Mouse (Mus musculus) adrenal gland, postnatal 25 days (tissue): Measurements from ENCODE around the gene C5ar1. TPM values are rescaled to one million over a fixed set of nuclear protein-coding genes. Genes with fewer than 3 reads are reported as not detected.
A peak's percentile ranks its signal among the peaks of the same experiment; 100 is the strongest.
"Not testable (repeated sequence)": the region's sequence is repeated elsewhere in the genome, so short reads cannot be mapped to it uniquely, and the experiment has no call there.

Source experiments
- DNase-seq: peaks from one replicate; pipeline ENCODE4 v3.0.0; 2021; ENCODE audit warnings: mixed read lengths
- total RNA-seq: library from RNA; stranded (reverse); gene quantifications from 2 replicates; pipeline ENCODE4 v1.2.3, GENCODE M21; 2021

The C5ar1 gene
- total RNA-seq, 1 experiment from 2014 or later = 3.2 TPM

DNA sequence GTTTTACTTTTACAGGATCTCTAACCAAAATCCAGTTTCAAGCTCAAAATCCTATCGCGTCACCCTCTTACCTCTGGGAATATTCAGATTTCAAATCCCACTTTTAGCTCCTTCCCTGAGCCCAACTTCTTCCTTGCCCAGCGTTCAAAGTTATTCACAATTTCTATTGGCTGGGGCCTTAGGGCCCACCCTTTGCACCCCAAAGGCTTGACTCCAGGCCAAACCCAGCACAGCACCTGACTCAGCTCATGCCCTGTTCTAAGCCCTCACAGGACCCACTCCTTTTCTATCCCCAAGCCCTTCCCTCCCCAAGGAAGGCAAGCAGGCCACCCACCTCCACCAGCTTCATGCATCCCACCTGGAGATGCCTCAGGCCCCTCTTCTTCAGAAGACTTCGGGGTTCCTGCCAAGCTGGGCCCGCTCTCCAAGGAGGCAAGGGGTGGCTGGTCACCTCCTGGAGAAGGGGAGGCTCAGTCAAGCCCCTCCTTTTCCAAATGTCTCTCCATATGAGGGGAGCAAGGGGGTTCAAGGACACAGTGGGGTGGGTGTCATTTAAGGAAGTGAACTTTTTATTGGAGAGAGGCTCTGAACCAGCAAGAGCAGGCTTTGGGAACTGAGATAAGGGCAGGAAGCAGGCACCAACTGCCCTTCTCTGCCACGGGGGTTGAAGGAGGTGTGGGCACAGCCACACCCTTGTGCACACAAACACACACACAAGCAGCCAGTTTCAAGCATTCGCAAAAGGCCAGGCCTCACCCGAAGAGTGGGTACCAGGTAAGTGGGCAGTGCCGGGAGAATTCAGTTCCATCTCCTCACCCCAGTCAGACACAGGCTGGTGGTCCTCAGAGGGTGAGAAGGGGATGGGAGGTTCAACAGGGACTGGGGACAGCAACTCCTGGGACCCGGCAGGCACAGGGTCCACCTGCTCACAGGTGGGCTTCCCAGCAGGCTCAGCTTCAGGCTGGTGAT is 15.9 kb upstream of the C5ar1 start:
- DNase-seq = no peak

DNA sequence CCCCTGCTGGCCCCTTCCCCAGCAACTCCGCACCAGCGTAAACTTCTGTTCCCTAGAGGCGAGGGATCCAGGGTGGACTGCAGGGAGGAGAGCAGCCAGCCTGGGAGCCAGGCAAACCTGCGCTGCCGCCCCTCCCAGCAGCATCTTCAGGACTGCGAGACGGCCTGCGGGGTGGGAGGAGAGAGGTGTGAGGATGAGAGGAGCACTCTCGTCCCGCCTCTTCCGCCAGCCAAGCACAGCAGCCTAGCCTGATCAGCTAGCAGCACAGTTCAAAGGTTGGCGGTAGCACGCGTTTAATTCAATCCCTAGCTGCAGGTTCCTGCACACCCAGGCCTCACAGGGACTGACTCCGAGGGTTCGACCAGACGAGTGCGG is 14.4 kb upstream of the C5ar1 start:
- peak; percentile 64 for DNase-seq

DNA sequence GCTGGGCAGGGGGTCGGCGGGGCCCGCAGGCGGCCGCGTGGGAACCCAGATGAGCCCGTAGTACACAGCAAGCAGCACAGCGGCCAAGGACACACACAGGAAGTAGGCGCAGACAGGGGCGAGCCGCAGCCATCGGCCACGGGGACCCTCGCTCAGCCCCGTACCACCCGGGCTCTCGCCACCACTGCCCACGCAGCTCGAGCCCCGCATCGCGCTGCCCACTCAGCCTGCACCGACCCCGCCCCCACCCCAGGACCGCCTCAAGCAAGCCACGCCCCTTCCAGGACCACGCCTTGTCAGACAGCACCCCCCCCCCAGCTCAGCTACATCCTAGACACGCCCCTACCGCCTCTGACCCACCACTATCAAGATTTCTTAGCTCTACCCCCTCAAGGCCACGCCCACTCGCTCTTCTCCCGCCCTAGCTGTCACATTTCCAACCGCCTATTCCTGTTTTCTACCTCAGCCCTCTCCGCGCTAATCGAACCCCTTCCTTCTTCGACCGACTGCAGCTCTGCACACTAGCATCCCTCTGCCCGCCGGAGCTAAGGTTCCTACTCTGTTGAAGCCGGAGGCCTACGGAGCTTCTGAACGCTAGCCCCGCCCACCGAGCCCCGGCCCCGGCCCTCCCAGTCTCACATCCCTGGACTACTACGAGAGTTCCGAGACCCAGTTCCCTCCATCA is 13.9 kb upstream of the C5ar1 start, which contains the start of gene Inafm1:
Gene Inafm1, minus strand, starts transcription at position 537 of the 685 bp plus-strand sequence.
- DNase-seq = peak; percentile 87

DNA sequence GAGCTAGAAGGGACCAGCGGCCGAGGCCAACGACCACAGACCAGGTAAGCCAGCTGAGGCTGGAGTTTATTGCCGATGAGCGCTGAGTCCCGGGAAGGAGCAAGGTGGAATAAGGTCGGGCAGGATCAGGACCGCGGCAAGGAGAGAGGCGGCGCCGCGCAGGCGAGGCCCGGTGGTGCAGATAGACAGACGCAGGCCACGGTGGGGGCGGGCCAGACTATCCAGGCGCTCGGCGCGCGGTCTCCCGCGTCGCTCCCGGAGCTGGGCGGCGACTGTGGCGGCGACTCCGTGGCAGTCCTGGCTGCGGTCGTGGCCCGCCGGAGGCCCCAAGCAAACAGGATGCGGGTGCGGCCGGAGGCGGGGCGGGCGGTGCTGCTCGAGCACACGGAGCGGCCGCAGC is 13.3 kb upstream of the C5ar1 start:
- DNase-seq = peak; percentile 80

DNA sequence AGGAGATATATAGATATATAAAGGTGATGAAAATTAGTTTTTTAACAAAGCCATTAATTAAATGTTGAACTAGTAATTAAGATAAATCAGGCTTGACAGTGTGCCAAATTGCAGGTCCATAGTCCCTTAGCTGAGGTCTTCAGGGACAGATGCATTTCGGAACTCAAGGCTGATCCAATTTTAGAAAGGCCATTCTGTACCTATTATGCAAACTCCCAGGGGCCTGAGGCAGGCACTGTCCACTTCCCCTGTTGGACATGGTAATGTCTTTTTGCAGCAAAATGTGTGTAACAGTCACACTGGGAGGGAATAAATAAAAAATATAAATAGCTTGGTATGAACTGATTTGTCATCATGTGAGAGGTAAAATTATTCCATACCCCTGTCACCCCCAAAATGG is 11.8 kb upstream of the C5ar1 start:
- no peak for DNase-seq

DNA sequence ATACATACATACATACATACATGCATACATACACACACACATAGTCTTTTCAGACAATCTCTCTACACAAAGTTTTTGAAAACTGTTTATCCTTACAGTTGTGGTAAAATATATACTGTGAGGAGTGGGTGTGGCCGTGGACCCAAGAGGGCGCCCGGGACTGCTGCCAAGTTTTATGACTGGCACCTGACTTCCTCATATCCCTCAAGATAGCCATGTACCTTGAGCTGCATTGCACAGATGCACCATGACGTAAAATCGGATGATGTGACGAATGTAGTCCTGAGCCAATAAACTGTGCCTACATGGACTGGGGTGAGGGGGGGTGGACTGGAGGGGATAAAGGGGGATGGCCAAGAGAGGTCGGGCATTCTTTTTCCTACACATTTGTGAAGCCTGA is 7.3 kb upstream of the C5ar1 start:
- not testable (repeated sequence) for DNase-seq

DNA sequence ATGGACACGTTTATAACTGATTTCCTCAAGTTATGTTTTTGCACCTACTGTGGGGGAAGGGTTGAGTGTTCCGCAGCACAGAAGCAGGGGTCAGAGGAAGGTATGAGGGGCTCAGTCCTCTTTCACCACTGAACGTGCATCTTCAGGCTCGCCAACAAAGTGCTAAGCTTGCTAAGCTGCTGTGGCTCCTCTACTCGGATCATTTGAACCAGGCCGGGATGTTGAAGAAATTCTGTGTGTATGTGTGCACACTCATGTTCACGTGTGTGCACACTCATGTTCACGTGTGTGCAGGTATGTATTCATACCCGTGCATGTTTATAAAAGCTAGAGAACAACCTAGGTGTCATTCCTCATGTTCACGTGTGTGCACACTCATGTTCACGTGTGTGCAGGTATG is 6.5 kb upstream of the C5ar1 start:
- no peak for DNase-seq

DNA sequence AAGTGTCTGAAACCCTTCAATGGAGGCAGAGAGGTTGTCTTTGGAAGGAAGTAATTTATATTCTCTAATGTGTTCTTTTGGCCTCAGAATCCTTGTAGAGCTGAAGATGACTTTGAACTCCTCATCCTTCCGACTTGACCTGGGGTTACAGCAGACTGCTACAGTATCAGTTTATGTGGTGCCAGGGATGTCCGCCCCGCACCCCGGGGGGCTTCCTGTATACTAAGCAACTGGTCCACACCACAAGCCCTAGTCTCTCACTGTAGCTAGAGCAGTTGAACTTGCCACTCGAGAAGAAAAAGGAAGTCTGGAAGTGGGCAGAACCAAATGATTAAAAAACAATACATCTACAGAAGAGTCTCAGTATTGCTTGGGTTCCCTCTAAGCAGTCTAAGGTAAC is 4.5 kb upstream of the C5ar1 start:
- no peak for DNase-seq

DNA sequence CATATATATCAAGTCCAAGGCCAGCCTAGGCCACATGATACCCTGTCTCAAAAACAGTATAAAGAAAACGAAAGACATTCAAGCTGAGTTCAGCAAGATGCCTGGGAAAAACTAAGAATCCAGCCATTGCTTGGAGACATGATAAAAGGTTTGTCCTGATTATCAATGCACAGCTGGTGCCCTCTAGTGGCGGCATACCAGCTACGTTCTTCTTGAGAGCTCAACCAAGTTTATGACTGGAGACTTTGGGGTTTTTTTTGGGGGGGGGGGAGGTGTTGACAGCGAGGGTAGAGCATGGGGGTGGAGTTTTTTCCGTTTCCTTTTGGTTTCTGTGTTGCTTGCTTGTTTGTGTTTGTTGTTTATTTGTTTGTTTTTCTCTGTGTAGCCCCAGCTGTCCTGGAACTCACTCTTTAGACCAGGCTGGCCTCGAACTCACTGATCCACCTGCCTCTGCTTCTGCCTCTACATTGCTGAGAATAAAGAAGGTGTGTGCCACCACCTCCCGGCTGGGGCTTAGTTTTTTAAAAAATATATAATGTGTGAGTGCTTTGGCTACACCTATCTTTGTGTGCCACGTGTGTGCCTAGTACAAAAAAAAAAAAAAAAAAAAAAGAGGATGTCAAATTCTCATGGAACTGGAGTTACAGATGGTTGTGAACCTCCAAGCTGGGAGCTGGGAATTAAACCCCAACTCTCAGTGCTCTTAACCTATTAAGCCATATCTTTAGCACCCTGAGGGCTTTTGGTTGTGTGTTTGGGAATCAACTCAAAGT is 3.9 kb upstream of the C5ar1 start:
- peak; percentile 83 for DNase-seq

DNA sequence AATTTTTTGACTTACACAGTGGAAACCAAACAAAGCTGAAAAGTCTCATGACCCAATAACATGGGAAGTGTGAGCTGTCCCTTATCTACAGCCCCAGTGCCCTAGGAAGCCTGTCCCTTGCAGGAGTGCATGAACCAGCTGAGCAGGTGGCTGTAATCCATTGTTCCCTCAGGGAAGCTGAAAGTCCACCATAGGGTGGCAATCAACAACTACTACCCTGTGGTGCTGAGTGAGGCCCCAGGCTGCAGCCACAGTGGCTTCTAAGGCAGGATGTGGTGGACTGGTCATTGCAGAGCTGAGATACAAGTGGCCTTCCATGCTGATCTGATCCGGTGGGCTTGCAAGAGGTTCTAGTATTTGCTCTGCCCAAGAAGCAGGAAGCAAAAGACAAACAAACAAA is 1.8 kb upstream of the C5ar1 start:
- DNase-seq = no peak

DNA sequence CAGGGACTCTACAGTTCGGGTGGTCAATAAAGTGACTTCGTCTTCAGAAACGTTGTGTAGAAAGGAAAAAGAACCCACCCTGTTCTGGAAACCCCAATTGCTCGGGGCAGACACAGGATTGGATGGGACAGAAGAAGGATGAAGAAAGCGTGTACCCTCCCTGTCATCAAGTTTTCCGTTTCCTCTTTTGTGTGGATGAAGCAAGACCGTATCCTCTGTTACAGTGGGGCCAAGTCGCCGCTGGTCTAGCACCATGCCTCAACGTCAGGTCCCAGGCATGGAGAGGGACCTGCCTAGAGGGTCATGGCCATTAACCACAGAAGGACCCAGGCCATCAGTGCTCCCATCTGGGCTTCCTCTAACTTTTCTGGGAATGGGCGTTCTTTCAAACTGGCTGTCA is 1.5 kb downstream of the C5ar1 start:
- no peak for DNase-seq

DNA sequence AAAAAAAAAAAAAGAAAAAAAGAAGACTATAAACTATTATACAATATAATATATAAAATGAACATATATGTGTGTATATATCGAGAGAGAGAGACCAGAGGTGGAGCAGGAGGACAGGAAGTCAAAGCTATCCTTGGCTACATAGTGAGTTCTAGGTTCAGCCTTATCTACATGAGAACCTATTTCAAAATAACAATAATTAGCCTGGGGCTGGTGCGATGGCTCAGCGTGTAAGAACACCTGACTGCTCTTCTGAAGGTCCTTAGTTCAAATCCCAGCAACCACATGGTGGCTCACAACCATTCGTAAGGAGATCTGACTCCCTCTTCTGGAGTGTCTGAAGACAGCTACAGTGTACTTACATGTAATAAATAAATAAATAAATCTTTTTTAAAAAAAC is 3.4 kb downstream of the C5ar1 start:
- not testable (repeated sequence) for DNase-seq

DNA sequence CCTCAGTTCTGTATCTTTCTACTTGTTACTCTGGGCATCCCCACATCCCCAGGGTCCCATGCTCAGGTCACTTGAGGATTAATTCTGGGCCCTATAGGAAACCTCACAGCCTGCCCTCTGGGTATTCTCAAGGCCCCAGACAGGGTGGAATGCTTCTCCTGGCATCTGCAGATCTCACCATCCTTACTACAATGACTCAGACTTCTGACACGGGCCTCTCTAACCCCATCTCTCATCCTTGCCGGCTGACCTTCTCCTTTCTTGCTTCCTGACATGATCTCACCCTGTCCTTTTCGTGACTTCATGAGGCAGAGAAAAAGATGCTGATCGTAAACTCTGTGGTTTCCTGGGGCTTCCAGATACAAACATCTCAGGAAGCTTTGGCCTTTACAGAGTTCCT is 5.1 kb downstream of the C5ar1 start:
- no peak for DNase-seq

DNA sequence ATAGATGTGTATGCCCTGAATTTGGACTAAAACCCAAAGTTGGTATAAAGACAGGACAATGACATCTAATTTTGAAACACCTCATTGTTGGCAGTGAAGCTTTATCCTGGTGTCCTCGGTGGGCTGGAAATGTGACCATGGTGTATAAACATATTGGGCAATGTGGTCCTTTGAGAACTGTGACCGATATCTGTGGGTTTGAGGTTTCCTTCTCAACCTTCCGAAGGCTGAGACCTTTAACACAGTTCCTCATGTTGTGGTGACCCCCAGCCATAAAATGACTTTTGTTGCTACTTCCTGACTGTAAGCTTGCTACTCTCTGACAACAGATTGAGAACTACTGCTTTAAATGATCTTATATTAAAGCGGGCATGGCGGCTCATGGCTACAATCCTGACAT is 8.7 kb downstream of the C5ar1 start:
- DNase-seq = no peak

DNA sequence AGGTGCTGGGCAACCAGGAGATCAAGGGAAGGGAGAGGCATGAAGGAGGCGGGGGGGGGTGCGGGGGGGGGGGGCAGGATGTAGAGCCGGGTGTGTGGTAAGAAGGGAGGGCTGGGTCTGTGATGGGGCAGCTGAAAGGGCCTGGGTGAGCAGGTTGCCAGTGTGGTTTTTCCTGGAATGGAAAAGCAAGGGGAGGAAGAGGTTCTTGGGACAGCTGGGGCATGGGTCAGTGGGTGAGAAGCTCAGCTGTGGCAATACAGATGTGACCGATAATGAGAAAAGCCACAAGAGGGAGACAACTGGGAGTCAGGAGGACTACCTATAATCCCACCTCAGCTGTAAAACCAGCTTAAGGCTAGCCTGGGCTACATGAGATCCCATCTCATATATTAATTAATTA is 13.4 kb downstream of the C5ar1 start:
- no peak for DNase-seq

DNA sequence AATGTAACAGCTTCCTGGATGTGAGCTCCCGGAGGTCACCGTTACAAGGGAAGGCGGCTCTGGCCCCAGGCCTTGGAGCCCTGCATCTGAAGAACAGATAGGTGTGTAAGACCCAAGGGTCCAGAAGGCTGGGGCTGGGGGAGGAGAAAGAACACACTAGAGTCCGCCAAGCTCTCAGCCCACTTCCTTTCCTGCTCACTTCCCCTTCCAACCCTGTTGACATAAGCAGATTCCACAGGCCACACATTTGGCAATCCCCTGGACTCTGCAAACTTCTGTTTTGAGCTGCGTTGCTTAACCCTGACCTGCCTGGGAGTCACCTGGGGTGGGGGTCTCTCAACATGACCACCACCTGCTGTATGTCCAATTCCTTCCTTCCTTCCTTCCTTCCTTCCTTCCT is 15.3 kb downstream of the C5ar1 start, which contains the start of gene C5ar2:
Gene C5ar2, minus strand, starts transcription at position 88 of the 400 bp plus-strand sequence.
- no peak for DNase-seq

DNA sequence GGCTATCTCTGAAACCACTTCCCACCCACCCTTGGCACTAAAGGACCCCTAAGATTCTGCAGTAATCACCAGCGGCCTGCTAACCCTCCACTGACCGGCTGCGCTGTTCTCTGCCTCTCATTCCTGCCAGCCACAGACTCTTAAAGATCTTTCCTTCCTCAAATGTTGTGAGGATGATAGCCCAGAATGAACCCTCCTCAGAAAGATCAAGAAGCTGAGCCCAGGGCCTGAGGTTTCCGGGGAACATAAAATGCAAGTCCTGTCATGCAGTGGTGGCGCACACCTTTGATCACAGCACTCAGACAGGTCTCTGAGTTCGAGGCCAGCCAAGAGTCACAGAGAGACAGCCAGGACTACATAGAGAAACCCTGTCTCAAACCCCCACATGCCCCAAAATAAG is 17.1 kb downstream of the C5ar1 start:
- DNase-seq = no peak

DNA sequence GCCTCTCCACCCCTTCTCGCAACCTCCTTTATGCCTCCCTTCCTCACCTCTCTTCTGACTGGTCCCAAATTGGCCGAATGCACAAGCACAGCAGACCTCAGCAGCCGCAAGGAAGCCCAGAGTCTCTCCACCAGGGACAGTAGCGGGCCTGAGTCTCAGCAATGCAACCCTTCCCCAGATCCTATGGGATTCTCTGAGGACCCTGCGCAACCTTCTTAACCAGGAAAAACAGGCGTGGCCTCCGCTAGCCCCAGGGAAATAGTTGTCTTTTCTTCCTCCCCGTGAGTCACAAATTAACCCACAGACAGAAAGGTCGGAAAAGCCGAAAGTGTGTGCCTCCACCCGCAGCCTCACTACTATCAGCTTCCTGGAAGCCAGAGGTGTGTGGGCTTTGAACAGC is 17.6 kb downstream of the C5ar1 start:
- DNase-seq = no peak

DNA sequence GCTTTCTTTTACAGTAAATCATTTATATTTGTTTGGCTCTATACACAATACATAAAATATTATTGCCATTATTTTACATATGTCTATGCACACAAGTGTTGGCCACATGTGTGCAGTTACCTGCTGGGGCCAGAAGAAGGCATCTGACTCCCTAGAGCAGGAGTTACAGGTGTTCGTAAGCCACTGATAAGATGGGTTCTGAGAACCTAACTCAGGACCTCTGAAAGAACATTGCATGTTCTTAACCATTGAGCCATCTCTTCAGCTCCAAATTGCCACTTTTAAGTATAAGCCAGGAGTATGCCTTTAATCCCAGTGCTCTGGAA is 18.4 kb downstream of the C5ar1 start:
- no peak for DNase-seq

DNA sequence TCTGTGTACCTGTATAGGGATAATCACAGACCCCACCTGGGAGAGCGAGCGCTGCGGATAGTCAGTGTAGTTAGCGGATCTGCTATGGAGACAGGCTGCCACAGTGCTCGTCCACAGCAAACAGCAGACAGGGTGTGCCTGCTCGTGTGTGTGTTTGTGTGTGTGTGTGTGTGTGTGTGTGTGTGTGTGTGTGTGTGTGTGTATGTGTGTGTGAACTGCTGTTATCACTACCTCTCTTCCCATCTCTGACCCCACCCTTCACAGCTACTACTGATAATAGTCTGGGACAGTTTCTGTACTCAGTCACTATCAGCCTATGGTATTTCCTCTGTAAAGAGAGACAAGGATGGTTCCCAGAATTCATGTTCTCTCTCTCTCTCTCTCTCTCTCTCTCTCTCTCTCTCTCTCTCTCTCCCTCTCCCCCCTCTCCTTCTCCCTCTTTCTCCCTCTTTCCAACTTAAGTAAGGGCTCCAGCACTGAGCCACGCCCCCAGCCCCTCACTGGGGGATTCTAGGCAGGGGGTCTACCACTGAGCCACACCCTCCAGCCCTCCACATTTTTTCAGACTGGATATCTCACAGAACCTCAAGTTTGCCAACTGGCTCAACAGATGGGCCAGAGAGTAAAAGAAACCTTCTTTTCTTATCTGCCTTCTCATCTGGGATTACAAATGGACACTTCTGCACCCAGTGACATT is 18.9 kb downstream of the C5ar1 start:
- no peak for DNase-seq

DNA sequence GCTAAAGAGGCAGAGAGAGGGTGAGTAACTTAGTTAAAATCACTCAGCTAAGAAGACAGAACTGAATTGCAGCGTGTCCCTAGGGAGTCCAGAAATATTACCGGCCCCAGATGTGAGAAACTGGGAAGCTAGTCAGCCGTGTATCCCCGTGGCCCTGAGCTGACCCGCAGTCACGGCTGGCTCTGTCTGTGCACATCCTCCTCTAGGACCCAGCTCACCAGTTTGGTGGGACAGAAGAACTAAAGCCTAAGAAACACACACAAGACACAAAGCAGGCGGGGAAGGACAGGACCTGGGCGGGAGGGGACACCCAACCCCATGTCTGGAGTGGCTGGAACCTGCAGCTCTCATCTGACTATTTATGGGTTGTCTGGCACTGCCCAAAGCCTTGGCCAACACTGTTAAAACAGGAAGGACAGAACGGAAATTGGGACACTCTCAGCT is 19.8 kb downstream of the C5ar1 start:
- DNase-seq = no peak

DNA sequence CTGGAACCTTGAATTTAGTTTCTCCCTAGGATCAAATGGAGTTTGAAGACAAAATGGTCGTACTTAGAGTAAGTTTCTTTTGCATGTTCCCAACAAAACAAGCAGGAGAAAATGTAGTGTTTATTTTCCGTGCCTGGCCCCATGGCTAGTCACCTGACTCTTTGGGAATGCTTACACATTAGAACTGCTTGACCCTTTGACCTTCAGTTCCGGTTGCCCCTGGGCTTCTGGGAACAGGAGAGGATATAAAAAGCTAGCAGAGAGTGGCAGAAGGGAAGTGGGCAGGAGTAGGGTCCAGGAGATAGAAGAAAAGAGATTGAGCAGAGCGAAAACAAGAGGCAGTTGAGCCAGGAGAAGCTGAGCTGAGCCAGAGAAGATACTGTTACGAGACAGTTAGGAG is 29.5 kb downstream of the C5ar1 start:
- no peak for DNase-seq
